Mouse (Mus musculus): ENCODE results near the gene Zbp1.

- no peak for TF ChIP-seq CTCF (IDR thresholded peaks at IDR 0.05; ENCODE audit: low read depth, low read length)
- TF ChIP-seq POLR2A (IDR thresholded peaks at IDR 0.05; ENCODE audit: borderline replicate concordance, low read depth, low read length) = no peak
Observed at GRCm38 (mm10) chr2:173246688-173247087, 28.0 kb upstream of the Zbp1 start.

Measured in bone marrow macrophage, adult 2 months (primary cell).